Mouse (Mus musculus): ENCODE measurements around the gene Lrrc8d. TPM values are rescaled to one million over a fixed set of nuclear protein-coding genes. Genes with fewer than 3 reads are reported as not detected.
A peak's percentile ranks its signal among the peaks of the same experiment; 100 is the strongest.

Gene Lrrc8d
- polyA plus RNA-seq, 1 experiment: 34.4 TPM

DNA sequence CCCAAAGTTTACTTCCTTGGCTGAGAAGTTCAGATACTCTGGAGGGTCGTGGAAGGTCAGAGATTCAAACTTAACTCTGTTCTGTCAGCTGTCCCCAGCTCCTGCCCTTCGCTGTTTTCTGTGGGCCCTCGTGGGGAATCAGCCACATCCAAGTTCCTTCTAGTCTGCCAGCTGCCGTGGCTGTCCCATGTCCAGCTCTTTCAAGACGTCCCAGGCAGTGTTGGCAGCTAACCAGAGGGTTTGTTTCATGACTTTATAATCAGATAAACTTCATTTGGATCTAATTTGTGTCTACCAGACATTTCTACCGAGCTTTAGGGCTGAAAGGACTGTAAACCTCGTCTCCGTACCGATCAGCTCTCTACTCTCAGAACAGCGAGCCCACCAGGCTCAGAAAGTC, 87.8 kb downstream of the Lrrc8d start:
- WGBS: 33% methylated on average over 10 of the region's 10 CpGs
- TF ChIP-seq CTCF (conservative IDR thresholded peaks at IDR 0.05; ENCODE audit: insufficient read depth, insufficient read length, low read depth, low read length): no peak
- TF ChIP-seq POLR2A (IDR thresholded peaks at IDR 0.05; ENCODE audit: low read depth, low read length): no peak
- DNase-seq: peak; percentile 59
- Histone ChIP-seq H3K4me3 (ENCODE audit: insufficient read depth, low read depth, low read length) (no peak overlapping the region), H3K36me3 (ENCODE audit: control insufficient read depth, insufficient read depth, low read length) (no peaks in the 10 kb centered on the region), H3K27ac (ENCODE audit: insufficient read depth, low read depth, low read length) (peak overlapping the region; percentile 28), H3K4me1 (ENCODE audit: control insufficient read depth, insufficient read depth, low read length) (peaks cover 66% of the 10 kb centered on the region), H3K27me3 (replicated peaks; ENCODE audit: control insufficient read depth, insufficient read depth, low read length) (no peaks in the 10 kb centered on the region)

DNA sequence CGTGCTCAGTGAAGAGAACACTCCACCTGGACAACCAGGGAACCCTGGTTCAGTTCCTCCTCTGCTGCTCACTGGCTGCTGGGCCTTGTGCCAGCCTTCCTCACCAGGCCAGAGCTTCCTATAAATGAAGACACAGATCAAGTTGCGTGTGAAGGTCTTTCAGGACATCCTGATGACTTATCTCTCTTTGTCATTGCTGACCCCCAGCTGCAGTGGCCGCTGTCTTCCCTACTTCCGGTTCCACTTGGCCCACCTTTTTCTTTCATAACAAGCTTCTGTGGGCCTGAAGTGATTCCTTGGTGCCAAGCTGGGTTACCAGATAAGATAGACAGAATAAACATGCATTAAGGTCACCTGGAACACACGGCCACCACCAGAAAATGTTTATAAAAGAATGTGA, 90.0 kb downstream of the Lrrc8d start:
- DNase-seq: peak; percentile 59
- Histone ChIP-seq H3K27me3 (replicated peaks; ENCODE audit: control insufficient read depth, insufficient read depth, low read length) (no peaks in the 10 kb centered on the region), H3K36me3 (ENCODE audit: control insufficient read depth, insufficient read depth, low read length) (no peaks in the 10 kb centered on the region), H3K27ac (ENCODE audit: insufficient read depth, low read depth, low read length) (peak overlapping the region; percentile 26; the same call in 1 of the 2 replicates), H3K4me3 (ENCODE audit: insufficient read depth, low read depth, low read length) (no peak overlapping the region), H3K4me1 (ENCODE audit: control insufficient read depth, insufficient read depth, low read length) (peaks cover 72% of the 10 kb centered on the region)
- TF ChIP-seq CTCF (conservative IDR thresholded peaks at IDR 0.05; ENCODE audit: insufficient read depth, insufficient read length, low read depth, low read length) (no peak), POLR2A (IDR thresholded peaks at IDR 0.05; ENCODE audit: low read depth, low read length) (no peak)
- 32% methylated on average over 5 of the region's 5 CpGs for WGBS

DNA sequence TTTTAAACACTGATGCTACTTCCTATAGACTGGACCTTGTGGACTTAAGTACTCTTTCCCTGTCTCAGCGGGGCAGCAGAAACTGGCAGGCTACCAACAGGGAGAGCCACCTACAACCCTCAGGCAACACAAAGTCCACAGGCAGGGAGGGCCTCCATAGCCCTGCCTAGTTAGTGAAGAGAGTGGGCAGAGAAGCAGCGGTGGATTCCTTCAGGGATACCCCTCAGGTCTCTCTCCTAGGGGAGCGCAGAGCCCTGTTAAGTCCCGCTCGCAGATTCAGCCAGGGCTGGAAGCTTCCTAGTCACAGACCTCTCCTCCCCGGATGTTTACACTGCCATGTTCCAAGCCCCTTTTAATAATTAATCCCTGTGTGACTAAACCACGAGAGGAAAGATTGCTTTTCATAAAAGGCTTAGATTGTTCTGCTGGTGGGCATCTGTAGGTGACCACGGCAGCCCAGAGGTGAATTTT, 92.6 kb downstream of the Lrrc8d start:
- 22% methylated on average over 8 of the region's 8 CpGs for WGBS
- peaks cover 58% of the 10 kb centered on the region for H3K4me1 ChIP-seq (ENCODE audit: control insufficient read depth, insufficient read depth, low read length)
- DNase-seq: peak; percentile 89
- H3K4me3 ChIP-seq (ENCODE audit: insufficient read depth, low read depth, low read length): no peak overlapping the region
- H3K36me3 ChIP-seq (ENCODE audit: control insufficient read depth, insufficient read depth, low read length): no peaks in the 10 kb centered on the region
- TF ChIP-seq POLR2A (IDR thresholded peaks at IDR 0.05; ENCODE audit: low read depth, low read length) (no peak), CTCF (conservative IDR thresholded peaks at IDR 0.05; ENCODE audit: insufficient read depth, insufficient read length, low read depth, low read length) (no peak)
- H3K27me3 ChIP-seq (replicated peaks; ENCODE audit: control insufficient read depth, insufficient read depth, low read length): no peaks in the 10 kb centered on the region
- peak overlapping the region; percentile 85 for H3K27ac ChIP-seq (ENCODE audit: insufficient read depth, low read depth, low read length)

DNA sequence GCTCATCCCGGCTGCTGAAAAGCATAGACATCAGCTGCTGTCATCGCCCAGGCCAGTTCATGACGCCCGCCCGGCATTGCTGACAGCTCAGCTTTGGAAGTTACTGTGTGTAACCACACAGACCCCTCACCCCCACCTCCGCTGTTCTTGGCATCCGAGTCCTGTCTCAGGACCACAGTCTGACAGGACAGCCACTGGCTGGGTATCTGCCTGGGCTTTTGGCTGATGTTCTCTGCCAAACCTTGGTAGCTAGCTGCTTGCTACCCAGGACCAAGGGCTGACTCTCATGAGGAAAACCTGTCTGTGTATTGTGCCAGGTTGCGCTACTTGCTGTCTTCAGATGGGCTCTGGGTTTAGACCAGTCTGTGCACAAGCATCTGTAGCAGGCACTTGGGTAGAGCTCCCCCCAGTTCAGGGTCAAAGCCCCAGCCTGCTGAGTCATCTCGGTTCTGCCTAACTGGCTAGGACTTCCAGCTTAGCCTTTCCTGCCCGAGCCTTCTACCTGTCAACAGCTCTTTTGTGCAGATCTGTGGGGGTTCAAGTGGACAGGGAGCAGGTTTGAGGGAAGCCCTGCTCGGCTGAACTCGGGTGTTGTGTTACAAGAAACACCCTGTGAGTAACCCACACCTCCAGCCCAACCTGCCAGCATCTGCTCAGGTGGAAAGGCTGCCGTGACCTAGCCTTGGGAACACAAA, 93.2 kb downstream of the Lrrc8d start:
- no peak for TF ChIP-seq CTCF (conservative IDR thresholded peaks at IDR 0.05; ENCODE audit: insufficient read depth, insufficient read length, low read depth, low read length)
- TF ChIP-seq POLR2A (IDR thresholded peaks at IDR 0.05; ENCODE audit: low read depth, low read length): no peak
- H3K4me3 ChIP-seq (ENCODE audit: insufficient read depth, low read depth, low read length): no peak overlapping the region
- H3K27ac ChIP-seq (ENCODE audit: insufficient read depth, low read depth, low read length): peak overlapping the region; percentile 85
- DNase-seq: peak; percentile 93
- 40% methylated on average over 13 of the region's 13 CpGs for WGBS
- no peaks in the 10 kb centered on the region for H3K27me3 ChIP-seq (replicated peaks; ENCODE audit: control insufficient read depth, insufficient read depth, low read length)
- H3K36me3 ChIP-seq (ENCODE audit: control insufficient read depth, insufficient read depth, low read length): no peaks in the 10 kb centered on the region
- peaks cover 55% of the 10 kb centered on the region for H3K4me1 ChIP-seq (ENCODE audit: control insufficient read depth, insufficient read depth, low read length)

DNA sequence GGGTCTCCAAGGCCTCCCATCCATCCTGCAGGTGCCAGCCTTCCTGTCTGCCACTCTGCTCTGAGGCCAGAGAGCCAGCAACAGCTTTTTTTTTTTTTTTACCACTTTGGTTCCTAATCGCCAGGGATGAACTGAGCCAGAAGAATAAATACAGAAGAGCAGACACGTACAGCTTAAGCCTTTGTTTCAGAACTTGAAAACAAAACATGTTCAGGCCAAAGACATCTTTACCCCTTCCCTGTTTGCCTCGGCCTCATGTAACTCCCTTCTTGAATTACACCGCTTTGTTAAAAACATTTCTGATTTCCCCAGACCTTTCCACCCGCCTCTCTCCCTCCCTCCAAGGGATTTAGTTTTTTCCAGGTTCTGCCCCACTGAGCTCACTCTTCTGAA, 93.8 kb downstream of the Lrrc8d start:
- no peak for DNase-seq
- TF ChIP-seq CTCF (conservative IDR thresholded peaks at IDR 0.05; ENCODE audit: insufficient read depth, insufficient read length, low read depth, low read length) (no peak), POLR2A (IDR thresholded peaks at IDR 0.05; ENCODE audit: low read depth, low read length) (no peak)
- H3K4me1 ChIP-seq (ENCODE audit: control insufficient read depth, insufficient read depth, low read length): peaks cover 52% of the 10 kb centered on the region
- no peak overlapping the region for H3K4me3 ChIP-seq (ENCODE audit: insufficient read depth, low read depth, low read length)
- 34% methylated on average over 5 of the region's 5 CpGs for WGBS
- H3K36me3 ChIP-seq (ENCODE audit: control insufficient read depth, insufficient read depth, low read length): no peaks in the 10 kb centered on the region
- no peaks in the 10 kb centered on the region for H3K27me3 ChIP-seq (replicated peaks; ENCODE audit: control insufficient read depth, insufficient read depth, low read length)
- peak overlapping the region; percentile 85 for H3K27ac ChIP-seq (ENCODE audit: insufficient read depth, low read depth, low read length)

DNA sequence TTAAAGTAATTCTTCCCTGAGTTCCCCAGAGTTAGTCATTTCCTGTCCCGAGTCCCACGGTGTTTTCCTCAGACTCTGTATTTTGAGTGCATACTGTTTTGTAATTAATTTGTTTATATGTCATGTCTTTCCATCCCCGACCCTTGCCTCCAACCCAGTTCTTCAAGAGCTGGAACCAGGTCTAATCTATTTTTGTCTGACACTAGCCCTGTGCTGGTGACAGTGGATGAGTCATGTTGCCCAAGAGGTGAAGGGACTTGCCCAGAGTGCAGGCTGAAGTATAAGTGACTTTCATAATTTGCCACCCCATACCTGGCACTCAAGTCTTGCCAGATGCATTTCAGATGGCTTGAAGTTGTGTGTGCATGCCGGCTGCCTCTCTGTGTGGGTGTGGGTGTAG, 98.7 kb downstream of the Lrrc8d start:
- Histone ChIP-seq H3K27ac (ENCODE audit: insufficient read depth, low read depth, low read length) (peak overlapping the region; percentile 18), H3K4me1 (ENCODE audit: control insufficient read depth, insufficient read depth, low read length) (peaks cover 41% of the 10 kb centered on the region), H3K4me3 (ENCODE audit: insufficient read depth, low read depth, low read length) (no peak overlapping the region), H3K36me3 (ENCODE audit: control insufficient read depth, insufficient read depth, low read length) (no peaks in the 10 kb centered on the region), H3K27me3 (replicated peaks; ENCODE audit: control insufficient read depth, insufficient read depth, low read length) (no peaks in the 10 kb centered on the region)
- no peak for TF ChIP-seq POLR2A (IDR thresholded peaks at IDR 0.05; ENCODE audit: low read depth, low read length)
- no peak for TF ChIP-seq CTCF (conservative IDR thresholded peaks at IDR 0.05; ENCODE audit: insufficient read depth, insufficient read length, low read depth, low read length)
- 41% methylated on average over 4 of the region's 4 CpGs for WGBS
- DNase-seq: no peak

DNA sequence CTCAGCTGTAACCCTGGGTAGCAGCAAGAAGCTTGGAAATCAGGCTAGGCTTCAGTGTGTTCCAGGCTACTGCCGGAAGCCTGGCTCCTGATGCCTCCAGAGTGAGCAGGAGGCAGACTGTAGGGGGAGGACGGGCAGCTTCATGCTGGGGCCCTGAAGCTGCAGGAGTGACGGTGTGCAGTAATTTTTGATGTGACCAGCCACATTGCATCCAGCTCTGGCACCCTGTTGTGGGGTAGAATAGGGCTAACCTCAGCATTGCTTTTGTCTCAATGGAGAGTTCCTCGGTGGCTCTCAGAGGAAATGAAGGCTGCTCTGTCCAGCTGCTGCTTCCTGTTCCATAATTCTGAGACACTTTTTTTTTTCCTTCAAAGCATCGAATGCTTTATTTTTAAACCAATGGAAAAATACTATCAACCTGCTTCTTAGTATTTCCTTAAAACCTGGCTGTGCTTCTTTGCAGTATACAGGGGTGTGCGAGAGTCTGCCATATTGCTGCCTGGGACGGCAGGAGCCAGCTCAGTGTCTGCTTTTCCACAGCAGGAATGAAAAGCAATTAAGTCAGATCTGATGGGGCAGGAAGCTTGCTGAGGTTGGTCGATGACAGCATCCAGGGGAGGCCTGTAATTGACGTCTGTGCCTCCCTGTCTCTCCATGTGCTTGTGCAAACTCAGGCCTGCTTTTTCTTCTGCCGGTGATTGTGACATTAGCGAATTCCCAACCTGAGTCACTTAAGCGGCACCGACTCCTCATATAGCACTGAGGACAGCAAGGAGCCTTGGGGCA, 100.3 kb downstream of the Lrrc8d start:
- DNase-seq: peak; percentile 48
- Histone ChIP-seq H3K27ac (ENCODE audit: insufficient read depth, low read depth, low read length) (peak overlapping the region; percentile 87), H3K36me3 (ENCODE audit: control insufficient read depth, insufficient read depth, low read length) (no peaks in the 10 kb centered on the region), H3K27me3 (replicated peaks; ENCODE audit: control insufficient read depth, insufficient read depth, low read length) (no peaks in the 10 kb centered on the region), H3K4me1 (ENCODE audit: control insufficient read depth, insufficient read depth, low read length) (peaks cover 33% of the 10 kb centered on the region), H3K4me3 (ENCODE audit: insufficient read depth, low read depth, low read length) (no peak overlapping the region)
- WGBS: 12% methylated on average over 13 of the region's 13 CpGs
- no peak for TF ChIP-seq POLR2A (IDR thresholded peaks at IDR 0.05; ENCODE audit: low read depth, low read length)
- TF ChIP-seq CTCF (conservative IDR thresholded peaks at IDR 0.05; ENCODE audit: insufficient read depth, insufficient read length, low read depth, low read length): no peak
